Mouse (Mus musculus) sigmoid colon, adult 10 weeks (tissue): ENCODE measurements around the gene Tmem30a. TPM values are rescaled to one million over a fixed set of nuclear protein-coding genes. Genes with fewer than 3 reads are reported as not detected.

ENCODE experiments used
- polyA plus RNA-seq: library from polyadenylated mRNA; stranded (reverse); fragments of 350-450 nt; fragmentation: Illumina TruSeq; extraction: RNeasy Lipid Tissue Mini Kit (QIAGEN cat#74804); gene quantifications from one replicate; pipeline ENCODE4 v1.2.3, GENCODE M21; 2014; ENCODE audit warnings: low read depth, low replicate concordance

The Tmem30a gene
- 497 TPM for polyA plus RNA-seq

GRCm38 (mm10) chr9:79792841-79793835, at the start of gene Tmem30a:
Tmem30a (minus strand) TSS chr9:79793507.

GRCm38 (mm10) chr9:79759385-79760005, 33.8 kb downstream of the Tmem30a start, which contains the start of gene Cox7a2:
Cox7a2 (minus strand) TSS chr9:79759878.

Other genes starting within 250 kb of the Tmem30a start
- 52.6 TPM for gene Col12a1, start 74.7 kb downstream of the Tmem30a start, polyA plus RNA-seq
- gene Cox7a2, start 33.6 kb downstream of the Tmem30a start, polyA plus RNA-seq, result 161 TPM
- 3.9 TPM for gene Filip1, start 219.3 kb upstream of the Tmem30a start, polyA plus RNA-seq